Mouse (Mus musculus) limb, embryonic 12.5 days (tissue): Measurements from ENCODE around the gene Rabgap1l. TPM values are rescaled to one million over a fixed set of nuclear protein-coding genes. Genes with fewer than 3 reads are reported as not detected.

Source experiments
- ATAC-seq: fragments of 200-750 bp; cut with Nextera tagmentation; 2 replicates; pipeline ENCODE4 v1.8.0; 2017; ENCODE audit warnings: low read depth, moderate TSS enrichment; ENCODE audit not compliant: insufficient number of reproducible peaks, insufficient read depth, low FRiP score, low TSS enrichment
- H3K27ac ChIP-seq: fragments of 300-500 bp; sonication (generic); 2 replicates; pipeline ENCODE4 v1.5.1; 2016; ENCODE audit warnings: mild to moderate bottlenecking, moderate library complexity
- H3K27me3 ChIP-seq: fragments of 300-500 bp; sonication (generic); 2 replicates; pipeline ENCODE4 v1.6.1; 2016; ENCODE audit warnings: mild to moderate bottlenecking, moderate library complexity
- H3K36me3 ChIP-seq: fragments of 300-500 bp; sonication (generic); 2 replicates; pipeline ENCODE4 v1.6.1; 2016; ENCODE audit warnings: mild to moderate bottlenecking, moderate library complexity
- H3K4me1 ChIP-seq: fragments of 300-500 bp; sonication (generic); replicated peaks from 2 replicates; pipeline ENCODE4 v1.6.1; 2016
- H3K4me2 ChIP-seq: fragments of 300-500 bp; sonication (generic); 2 replicates; pipeline ENCODE4 v1.6.1; 2016; ENCODE audit warnings: mild to moderate bottlenecking, moderate library complexity
- H3K4me3 ChIP-seq: fragments of 300-500 bp; sonication (generic); replicated peaks from 2 replicates; pipeline ENCODE4 v1.5.1; 2016; ENCODE audit warnings: mild to moderate bottlenecking
- H3K9ac ChIP-seq: fragments of 300-500 bp; sonication (generic); replicated peaks from 2 replicates; pipeline ENCODE4 v1.6.1; 2016; ENCODE audit warnings: mild to moderate bottlenecking, moderate library complexity
- H3K9me3 ChIP-seq: fragments of 300-500 bp; sonication (generic); 2 replicates; pipeline ENCODE4 v1.6.1; 2016; ENCODE audit warnings: mild to moderate bottlenecking, moderate library complexity
- WGBS: fragments of 180-500 bp; shearing (Covaris S2); methylation state at CpG from one replicate; pipeline ENCODE4 v1.1.7; 2016; 5-methylcytosine and 5-hydroxymethylcytosine counted together
- polyA plus RNA-seq: library from polyadenylated mRNA; unstranded; fragments of >200 nt; fragmentation: Nextera tagmentation; extraction: Ambion mirVana; gene quantifications from 2 replicates; pipeline ENCODE4 v1.2.1, GENCODE M21; 2016

Rabgap1l gene
- polyA plus RNA-seq, 1 experiment from 2014 or later, result 17.3 TPM

DNA sequence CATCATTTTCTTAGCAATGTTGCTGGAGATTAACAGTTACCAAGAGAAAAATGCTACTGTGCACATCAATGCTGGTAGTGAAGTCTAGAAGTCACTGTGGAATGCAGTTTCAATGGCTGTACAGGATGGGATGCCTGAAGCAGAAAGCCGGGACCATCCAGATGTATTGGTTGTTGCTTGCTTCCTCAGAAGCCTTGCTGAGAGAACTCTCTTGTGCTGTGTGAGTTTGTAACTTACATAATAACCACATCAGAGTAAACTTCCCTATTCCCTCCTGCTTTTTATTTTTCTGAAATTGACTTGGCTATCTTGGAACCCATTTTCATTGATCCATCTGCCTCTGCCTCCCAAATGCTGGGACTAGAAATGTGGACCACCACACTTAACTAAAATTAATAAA, 383.9 kb downstream of the Rabgap1l start:
- ATAC-seq, result no peak
- no peaks in the 10 kb centered on the region for H3K36me3 ChIP-seq
- WGBS, result 60% methylated on average over 1 of the region's 1 CpGs
- 0 out of 2 replicates have a peak, but pooled peaks cover 4% of the 10 kb centered on the region for H3K4me1 ChIP-seq
- no peak overlapping the region for H3K27ac ChIP-seq
- H3K4me3 ChIP-seq, result no peak overlapping the region
- H3K27me3 ChIP-seq, result no peaks in the 10 kb centered on the region
- H3K4me2 ChIP-seq, result no peak overlapping the region
- no peak overlapping the region for H3K9ac ChIP-seq
- H3K9me3 ChIP-seq, result no peaks in the 10 kb centered on the region

DNA sequence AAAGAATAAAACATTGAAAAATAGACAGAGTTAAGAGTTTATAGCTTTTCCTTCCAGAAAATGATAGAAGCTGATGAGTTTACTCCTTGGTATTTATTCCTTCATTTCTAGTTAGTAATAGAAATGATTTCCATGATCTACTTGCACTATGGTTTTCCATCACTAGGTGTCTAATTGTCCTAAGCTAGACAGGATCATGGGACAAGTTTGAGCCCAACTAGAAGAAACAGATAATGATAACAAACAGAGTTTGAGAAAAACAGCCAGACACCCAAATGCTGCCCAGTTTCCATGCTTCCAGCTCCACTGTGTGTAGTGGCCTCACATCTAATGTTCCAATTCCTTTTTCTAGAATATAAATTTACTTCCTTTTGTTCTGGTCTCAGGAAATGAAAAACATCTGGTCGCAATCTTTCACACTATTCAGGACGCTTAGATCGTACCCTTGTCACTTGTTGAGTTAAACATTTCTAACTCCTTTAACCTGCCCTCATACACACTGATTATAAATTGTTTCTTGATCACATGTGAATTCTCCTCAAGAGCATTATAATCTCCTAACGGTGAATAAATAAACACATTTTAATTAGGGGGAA, 384.6 kb downstream of the Rabgap1l start:
- WGBS, result 23% methylated on average over 4 of the region's 4 CpGs
- no peaks in the 10 kb centered on the region for H3K9me3 ChIP-seq
- no peak overlapping the region for H3K4me3 ChIP-seq
- H3K4me1 ChIP-seq, result peaks cover 4% of the 10 kb centered on the region; the same call in 1 of the 2 replicates
- peak; percentile 47; the same call in 1 of the 2 replicates for ATAC-seq
- no peak overlapping the region for H3K9ac ChIP-seq
- no peak overlapping the region for H3K27ac ChIP-seq
- H3K4me2 ChIP-seq, result no peak overlapping the region
- H3K36me3 ChIP-seq, result no peaks in the 10 kb centered on the region
- no peaks in the 10 kb centered on the region for H3K27me3 ChIP-seq

- no peak overlapping the region for H3K9ac ChIP-seq
- H3K27me3 ChIP-seq, result no peaks in the 10 kb centered on the region
- peaks cover 6% of the 10 kb centered on the region; the same call in 1 of the 2 replicates for H3K4me1 ChIP-seq
- ATAC-seq, result no peak
- H3K36me3 ChIP-seq, result no peaks in the 10 kb centered on the region
- H3K27ac ChIP-seq, result no peak overlapping the region
- no peaks in the 10 kb centered on the region for H3K9me3 ChIP-seq
- H3K4me3 ChIP-seq, result no peak overlapping the region
- no peak overlapping the region for H3K4me2 ChIP-seq
Measured at GRCm38 (mm10) chr1:160399428-160399827, 393.6 kb downstream of the Rabgap1l start.

DNA sequence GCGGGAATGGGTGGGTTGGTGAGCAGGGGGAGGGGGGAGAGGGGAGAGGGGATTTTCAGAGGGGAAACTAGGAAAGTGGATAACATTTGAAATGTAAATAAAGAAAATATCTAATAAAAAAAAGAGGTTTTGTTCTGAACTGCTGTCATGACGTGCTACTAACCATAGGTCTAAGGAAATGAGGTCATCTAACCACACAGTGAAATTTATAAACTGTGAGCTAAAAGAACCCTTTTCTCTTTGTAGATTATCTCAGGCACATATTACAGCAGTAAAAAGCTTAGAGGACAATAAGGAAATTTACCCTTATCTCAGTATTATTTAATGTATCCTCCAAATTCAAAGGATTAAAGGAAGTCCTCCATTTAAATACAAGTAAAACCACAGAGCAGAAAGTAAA, 396.0 kb downstream of the Rabgap1l start:
- Histone ChIP-seq H3K4me2 (no peak overlapping the region), H3K4me3 (no peak overlapping the region), H3K36me3 (no peaks in the 10 kb centered on the region), H3K27me3 (no peaks in the 10 kb centered on the region), H3K27ac (no peak overlapping the region), H3K9ac (no peak overlapping the region), H3K4me1 (no peaks in the 10 kb centered on the region), H3K9me3 (no peaks in the 10 kb centered on the region)
- ATAC-seq, result no peak
- 68% methylated on average over 2 of the region's 2 CpGs for WGBS

DNA sequence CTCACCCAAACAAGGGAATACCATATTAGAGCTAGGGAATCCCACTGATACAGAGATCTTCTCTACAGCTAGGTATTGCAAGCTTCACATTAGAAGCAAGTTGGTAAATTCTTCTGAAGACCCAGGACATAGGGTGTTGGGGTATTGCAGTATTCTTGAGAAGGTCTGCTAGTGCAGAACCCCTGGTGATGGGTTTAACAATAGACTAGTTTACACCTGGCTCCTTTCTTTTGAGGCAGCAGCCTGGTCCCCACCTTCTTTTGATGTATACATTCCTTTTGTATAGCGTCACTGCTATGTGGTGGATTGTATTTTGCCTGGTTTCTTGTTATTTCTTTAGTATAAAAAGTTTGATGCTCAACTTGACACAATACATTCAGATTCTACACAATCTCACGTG, 405.6 kb downstream of the Rabgap1l start:
- Histone ChIP-seq H3K4me2 (no peak overlapping the region), H3K4me1 (no peaks in the 10 kb centered on the region), H3K27me3 (no peaks in the 10 kb centered on the region), H3K4me3 (no peak overlapping the region), H3K27ac (no peak overlapping the region), H3K9ac (no peak overlapping the region), H3K36me3 (no peaks in the 10 kb centered on the region), H3K9me3 (no peaks in the 10 kb centered on the region)
- 66% methylated on average over 2 of the region's 2 CpGs for WGBS
- ATAC-seq, result no peak

DNA sequence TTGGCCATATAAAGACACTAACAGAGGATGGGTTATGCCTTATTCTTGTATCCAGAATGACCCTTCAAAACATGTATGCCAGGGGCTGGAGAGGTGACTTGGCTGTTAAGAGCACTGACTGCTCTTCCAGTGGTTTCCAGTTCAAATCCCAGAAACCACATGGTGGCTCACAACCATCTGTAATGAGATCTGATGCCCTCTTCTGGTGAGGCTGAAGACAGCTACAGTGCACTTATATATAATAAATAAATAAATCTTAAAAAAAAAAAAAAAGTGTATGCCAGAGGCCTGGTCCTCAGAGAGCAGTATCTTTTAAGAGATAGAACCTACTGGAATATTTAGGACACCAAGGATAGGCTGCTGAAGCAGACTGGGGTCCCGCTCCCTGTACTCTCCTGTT, 414.6 kb downstream of the Rabgap1l start:
- ATAC-seq, result no peak
- H3K27ac ChIP-seq, result peak overlapping the region; percentile 53; the same call in 1 of the 2 replicates
- H3K9ac ChIP-seq, result no peak overlapping the region
- H3K9me3 ChIP-seq, result no peaks in the 10 kb centered on the region
- no peaks in the 10 kb centered on the region for H3K36me3 ChIP-seq
- H3K4me2 ChIP-seq, result no peak overlapping the region
- H3K27me3 ChIP-seq, result no peaks in the 10 kb centered on the region
- 96% methylated on average over 1 of the region's 1 CpGs for WGBS
- peaks cover 3% of the 10 kb centered on the region; the same call in 1 of the 2 replicates for H3K4me1 ChIP-seq
- no peak overlapping the region for H3K4me3 ChIP-seq

GRCm38 (mm10) chr1:160377337-160378336, 415.4 kb downstream of the Rabgap1l start:
- Histone ChIP-seq H3K27ac (peak overlapping the region; percentile 53), H3K4me3 (no peak overlapping the region)

GRCm38 (mm10) chr1:160374490-160374889, 418.5 kb downstream of the Rabgap1l start:
- H3K4me3 ChIP-seq, result no peak overlapping the region
- H3K27ac ChIP-seq, result no peak overlapping the region
- H3K9ac ChIP-seq, result no peak overlapping the region
- no peaks in the 10 kb centered on the region for H3K36me3 ChIP-seq
- H3K27me3 ChIP-seq, result no peaks in the 10 kb centered on the region
- ATAC-seq, result no peak
- H3K9me3 ChIP-seq, result no peaks in the 10 kb centered on the region
- no peak overlapping the region for H3K4me2 ChIP-seq
- H3K4me1 ChIP-seq, result peaks cover 3% of the 10 kb centered on the region; the same call in 1 of the 2 replicates

More at GRCm38 (mm10) chr1:160377337-160378336, 415.4 kb downstream of the Rabgap1l start:
- no peaks in the 10 kb centered on the region for H3K27me3 ChIP-seq
- ATAC-seq, result peak; percentile 84
- H3K4me2 ChIP-seq, result no peak overlapping the region
- peaks cover 3% of the 10 kb centered on the region; the same call in 1 of the 2 replicates for H3K4me1 ChIP-seq
- no peak overlapping the region for H3K9ac ChIP-seq
- H3K36me3 ChIP-seq, result no peaks in the 10 kb centered on the region
- 46% methylated on average over 10 of the region's 10 CpGs for WGBS
- no peaks in the 10 kb centered on the region for H3K9me3 ChIP-seq

DNA sequence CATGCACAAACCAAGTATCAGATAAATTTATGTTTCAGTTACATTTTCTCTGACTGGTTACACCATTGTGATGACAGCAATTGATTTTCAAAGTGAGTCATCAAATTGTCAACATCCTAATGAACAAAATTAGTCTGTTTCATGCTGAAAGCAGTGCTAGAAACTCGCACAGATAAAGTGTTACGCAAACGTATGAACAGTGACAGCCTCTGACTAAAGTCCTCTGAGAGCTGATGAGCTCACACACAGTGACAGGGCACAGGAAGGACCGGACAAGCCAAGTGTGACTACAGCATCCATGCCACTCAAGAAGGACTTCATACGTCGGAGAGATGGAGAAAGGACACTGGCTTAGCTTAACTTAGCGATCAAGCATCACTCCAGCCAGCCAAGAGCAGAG, 419.7 kb downstream of the Rabgap1l start:
- no peak overlapping the region for H3K4me2 ChIP-seq
- no peak for ATAC-seq
- H3K27me3 ChIP-seq, result no peaks in the 10 kb centered on the region
- H3K9ac ChIP-seq, result no peak overlapping the region
- no peaks in the 10 kb centered on the region for H3K9me3 ChIP-seq
- peaks cover 3% of the 10 kb centered on the region; the same call in 1 of the 2 replicates for H3K4me1 ChIP-seq
- WGBS, result 82% methylated on average over 7 of the region's 7 CpGs
- no peak overlapping the region for H3K27ac ChIP-seq
- no peaks in the 10 kb centered on the region for H3K36me3 ChIP-seq
- H3K4me3 ChIP-seq, result no peak overlapping the region

DNA sequence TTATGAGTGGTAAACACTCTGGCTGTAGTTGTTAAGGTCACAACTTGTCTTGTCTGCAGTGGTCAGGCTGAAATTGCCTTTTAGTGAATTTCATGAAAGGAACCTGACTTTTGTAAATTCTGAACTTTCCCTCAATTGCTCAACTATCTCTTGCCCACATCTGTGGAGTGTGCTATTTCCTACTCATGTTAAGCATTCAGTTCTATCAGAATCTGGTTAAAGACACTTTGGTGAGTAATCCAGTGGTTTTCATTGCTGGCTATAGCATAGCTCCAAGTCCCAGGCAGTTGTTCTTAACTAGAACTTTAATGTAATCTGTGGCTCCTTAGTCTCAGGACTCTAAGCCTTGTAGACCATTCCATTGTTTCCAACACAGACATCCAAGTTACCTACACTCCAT, 421.3 kb downstream of the Rabgap1l start:
- Histone ChIP-seq H3K9me3 (no peaks in the 10 kb centered on the region), H3K27me3 (no peaks in the 10 kb centered on the region), H3K4me1 (no peaks in the 10 kb centered on the region), H3K4me2 (no peak overlapping the region), H3K4me3 (no peak overlapping the region), H3K36me3 (no peaks in the 10 kb centered on the region), H3K9ac (no peak overlapping the region), H3K27ac (no peak overlapping the region)
- no peak for ATAC-seq

- Histone ChIP-seq H3K9ac (no peak overlapping the region), H3K36me3 (no peaks in the 10 kb centered on the region), H3K4me3 (no peak overlapping the region), H3K9me3 (no peaks in the 10 kb centered on the region), H3K4me1 (no peaks in the 10 kb centered on the region), H3K27ac (no peak overlapping the region), H3K4me2 (no peak overlapping the region), H3K27me3 (no peaks in the 10 kb centered on the region)
- WGBS, result 81% methylated on average over 1 of the region's 1 CpGs
- ATAC-seq, result 0 out of 2 replicates have a peak, but pooled peaks have one; percentile 15
Measured at GRCm38 (mm10) chr1:160370552-160370951, 422.5 kb downstream of the Rabgap1l start.
